Mouse (Mus musculus) MEL-GATA-1-ER (cell line): ENCODE results near the gene Krtap4-9.
"Not testable (repeated sequence)": the region's sequence is repeated elsewhere in the genome, so short reads cannot be mapped to it uniquely, and the experiment has no call there.

Experiments
- DNase-seq: peaks from one replicate; pipeline ENCODE4 v3.0.0-alpha.2; 2012; ENCODE audit warnings: low read depth; ENCODE audit errors: extremely low read depth

Krtap4-9 gene

DNA sequence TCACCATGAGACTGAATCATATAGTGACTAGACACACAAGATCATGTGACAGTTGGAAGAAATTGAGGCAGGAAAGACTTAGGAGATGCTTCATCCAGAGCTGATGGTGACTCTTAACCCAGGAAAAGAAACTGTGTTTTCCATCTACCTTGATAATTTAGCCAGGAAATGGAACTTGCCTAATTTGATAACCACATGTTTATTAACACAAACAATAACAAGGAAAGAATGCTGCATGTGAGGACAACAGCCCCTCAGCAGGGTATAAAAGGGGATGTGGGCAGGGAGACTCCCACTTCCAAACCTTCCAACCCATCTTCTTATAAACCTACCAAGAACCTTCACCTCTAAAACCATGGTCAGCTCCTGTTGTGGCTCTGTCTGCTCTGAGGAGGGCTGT is at the start of gene Krtap4-9:
Krtap4-9 (plus strand) TSS at position 301 of the 400 bp plus-strand sequence.
- DNase-seq: not testable (repeated sequence)

DNA sequence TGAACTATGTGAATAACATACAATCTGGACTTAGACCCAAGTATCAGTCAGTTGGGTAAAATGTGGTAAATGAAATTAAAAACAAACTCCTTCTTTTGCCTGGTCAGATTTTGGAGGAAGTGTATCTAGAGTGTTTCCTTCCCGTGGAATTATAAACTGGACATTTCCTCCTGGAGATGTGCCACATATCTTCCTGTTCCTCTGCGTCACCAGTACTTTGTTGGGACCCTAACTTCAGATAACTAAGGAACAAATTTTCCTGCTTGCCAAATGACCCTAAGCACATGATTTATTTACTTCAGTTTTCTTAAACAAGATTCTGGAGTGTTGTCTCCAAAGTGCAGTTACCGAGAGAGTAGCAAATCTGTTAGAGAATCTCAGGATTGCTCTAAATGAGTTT is 41.0 kb upstream of the Krtap4-9 start:
- no peak for DNase-seq

GRCm38 (mm10) chr11:99758877-99759276 is 26.1 kb upstream of the Krtap4-9 start:
- DNase-seq: no peak

GRCm38 (mm10) chr11:99768410-99768809 is 16.6 kb upstream of the Krtap4-9 start:
- no peak for DNase-seq

DNA sequence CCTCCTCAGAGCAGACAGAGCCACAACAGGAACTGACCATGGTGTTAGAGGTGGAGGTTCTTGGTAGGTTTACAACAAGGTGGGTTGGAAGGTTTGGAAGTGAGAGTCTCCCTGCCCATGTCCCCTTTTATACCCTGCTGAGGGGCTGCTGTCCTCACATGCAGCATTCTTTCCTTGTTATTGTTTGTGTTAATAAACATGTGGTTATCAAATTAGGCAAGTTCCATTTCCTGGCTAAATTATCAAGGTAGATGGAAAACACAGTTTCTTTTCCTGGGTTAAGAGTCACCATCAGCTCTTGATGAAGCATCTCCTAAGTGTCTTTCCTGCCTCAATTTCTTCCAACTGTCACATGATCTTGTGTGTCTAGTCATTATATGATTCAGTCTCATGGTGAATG is 12.2 kb upstream of the Krtap4-9 start, which contains the start of gene Gm11595:
Gm11595 (minus strand) TSS at position 101 of the 400 bp plus-strand sequence.
- not testable (repeated sequence) for DNase-seq

GRCm38 (mm10) chr11:99778401-99778800 is 6.6 kb upstream of the Krtap4-9 start:
- no peak for DNase-seq

DNA sequence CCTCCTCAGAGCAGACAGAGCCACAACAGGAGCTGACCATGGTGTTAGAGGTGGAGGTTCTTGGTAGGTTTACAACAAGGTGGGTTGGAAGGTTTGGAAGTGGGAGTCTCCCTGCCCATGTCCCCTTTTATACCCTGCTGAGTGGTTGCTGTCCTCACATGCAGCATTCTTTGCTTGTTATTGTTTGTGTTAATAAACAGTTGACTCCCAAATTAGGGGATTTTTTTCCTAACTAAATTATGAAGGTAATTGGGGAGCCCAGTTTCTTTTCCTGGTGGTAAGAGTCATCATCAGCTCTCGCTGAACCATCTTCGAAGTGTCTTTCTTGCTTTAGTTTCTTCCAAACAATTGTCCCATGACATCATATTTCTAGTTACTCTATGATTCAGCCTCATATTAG is 4.4 kb upstream of the Krtap4-9 start, which contains the start of gene Krtap4-8:
Krtap4-8 (minus strand) TSS at position 101 of the 400 bp plus-strand sequence.
- no peak for DNase-seq

DNA sequence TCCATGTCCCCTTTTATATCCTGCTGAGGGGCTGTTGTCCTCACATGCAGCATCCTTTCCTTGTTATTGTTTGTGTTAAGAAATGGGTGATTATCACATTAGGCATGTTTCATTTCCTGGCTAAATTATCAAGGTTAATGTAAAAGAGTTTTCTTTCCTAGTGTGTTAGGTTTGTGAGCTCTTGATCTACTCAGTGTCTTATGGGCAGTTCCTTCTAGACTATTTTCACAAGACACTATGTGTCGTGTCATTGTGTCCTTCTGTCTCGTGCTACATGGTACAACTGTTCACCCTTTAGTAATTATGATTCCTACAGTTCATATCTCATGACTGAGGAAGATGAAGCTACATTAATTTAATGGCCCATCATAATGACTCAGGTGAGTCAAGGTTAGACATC is 8.4 kb downstream of the Krtap4-9 start, which contains the start of gene Gm11596:
Gm11596 (minus strand) TSS at position 101 of the 400 bp plus-strand sequence.
- DNase-seq: no peak

GRCm38 (mm10) chr11:99798832-99799231 is 13.8 kb downstream of the Krtap4-9 start, which contains the start of gene Gm11569:
Gene Gm11569, minus strand, starts transcription at chr11:99798932.
- DNase-seq: not testable (repeated sequence)

GRCm38 (mm10) chr11:99804346-99804745 is 19.3 kb downstream of the Krtap4-9 start, which contains the start of gene Gm11554:
Gene Gm11554, minus strand, starts transcription at chr11:99804446.
- not testable (repeated sequence) for DNase-seq

DNA sequence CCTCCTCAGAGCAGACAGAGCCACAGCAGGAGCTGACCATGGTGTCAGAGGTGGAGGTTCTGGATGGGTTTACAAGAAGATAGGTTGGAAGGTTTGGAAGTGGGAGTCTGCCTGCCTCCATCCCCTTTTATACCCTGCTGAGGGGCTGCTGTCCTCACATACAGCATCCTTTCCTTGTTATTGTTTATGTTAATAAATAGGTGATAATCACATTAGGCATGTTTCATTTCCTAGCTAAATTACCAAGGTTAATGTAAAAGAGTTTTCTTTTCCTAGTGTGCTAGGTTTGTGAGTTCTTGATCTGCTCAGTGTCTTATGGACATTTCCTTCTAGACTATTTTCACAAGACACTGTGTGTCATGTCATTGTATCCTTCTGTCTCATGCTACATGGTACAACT is 24.8 kb downstream of the Krtap4-9 start, which contains the start of gene Krtap4-13:
Krtap4-13 (minus strand) TSS at position 101 of the 400 bp plus-strand sequence.
- not testable (repeated sequence) for DNase-seq

GRCm38 (mm10) chr11:99815566-99815965 is 30.6 kb downstream of the Krtap4-9 start, which contains the start of gene Gm11564:
Gene Gm11564, minus strand, starts transcription at chr11:99815666.
- not testable (repeated sequence) for DNase-seq
